Mouse (Mus musculus) left cerebral cortex, adult 8-10 months (tissue): ENCODE measurements around the gene Xrcc1. TPM values are rescaled to one million over a fixed set of nuclear protein-coding genes. Genes with fewer than 3 reads are reported as not detected.
A peak's percentile ranks its signal among the peaks of the same experiment; 100 is the strongest.

ENCODE experiments used
- DNase-seq, 2 experiments: peaks; one replicate each; pipeline ENCODE4 v3.0.0; 2022; ENCODE audit warnings: low spot score in 2 of 2
- total RNA-seq, 4 experiments: library from RNA; stranded (reverse); gene quantifications; 2 replicates each; pipeline ENCODE4 v1.2.4; 2022

Xrcc1 gene
- total RNA-seq, 4 experiments from 2014 or later = 37.2 to 39.8 (median 38.5) TPM

DNA sequence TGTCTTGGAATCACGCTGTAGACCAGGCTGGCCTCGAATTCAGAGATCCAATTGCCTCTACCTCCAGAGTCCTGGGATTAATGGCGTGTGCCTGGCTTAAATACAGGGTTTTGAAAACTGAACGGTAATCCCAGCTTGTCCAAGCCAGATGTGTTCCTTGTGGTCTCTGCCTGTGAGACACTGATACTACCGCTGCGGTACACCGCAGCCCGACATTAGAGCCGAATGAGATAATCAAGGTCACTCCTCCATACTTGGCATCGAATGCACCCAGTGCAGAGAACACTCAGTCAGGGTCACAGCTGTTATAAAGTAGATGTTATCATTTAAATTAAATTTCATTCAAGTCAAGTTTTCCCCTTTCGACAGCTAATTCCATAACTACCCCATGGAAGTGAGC, 17.2 kb upstream of the Xrcc1 start:
- no peak for DNase-seq

DNA sequence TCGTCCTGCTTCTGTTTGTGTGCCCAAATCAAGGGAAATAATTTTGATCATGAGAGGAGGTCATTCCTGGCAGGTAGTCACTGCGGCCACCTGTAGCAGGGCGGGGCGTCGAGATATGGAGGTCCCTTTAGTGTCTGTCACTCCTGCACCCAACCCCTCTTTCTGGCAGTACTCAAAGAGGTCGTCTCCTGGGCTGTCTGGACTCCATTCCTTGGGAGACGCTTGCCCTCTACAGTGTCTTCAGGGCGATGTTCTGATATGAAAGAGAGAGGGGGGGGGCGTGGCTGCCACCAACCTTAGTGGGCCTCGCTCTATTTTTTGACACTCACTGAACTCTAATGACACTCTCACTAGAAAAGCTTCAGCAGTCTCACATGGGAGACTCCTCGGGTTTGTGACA, 16.5 kb upstream of the Xrcc1 start:
- no peak for DNase-seq

DNA sequence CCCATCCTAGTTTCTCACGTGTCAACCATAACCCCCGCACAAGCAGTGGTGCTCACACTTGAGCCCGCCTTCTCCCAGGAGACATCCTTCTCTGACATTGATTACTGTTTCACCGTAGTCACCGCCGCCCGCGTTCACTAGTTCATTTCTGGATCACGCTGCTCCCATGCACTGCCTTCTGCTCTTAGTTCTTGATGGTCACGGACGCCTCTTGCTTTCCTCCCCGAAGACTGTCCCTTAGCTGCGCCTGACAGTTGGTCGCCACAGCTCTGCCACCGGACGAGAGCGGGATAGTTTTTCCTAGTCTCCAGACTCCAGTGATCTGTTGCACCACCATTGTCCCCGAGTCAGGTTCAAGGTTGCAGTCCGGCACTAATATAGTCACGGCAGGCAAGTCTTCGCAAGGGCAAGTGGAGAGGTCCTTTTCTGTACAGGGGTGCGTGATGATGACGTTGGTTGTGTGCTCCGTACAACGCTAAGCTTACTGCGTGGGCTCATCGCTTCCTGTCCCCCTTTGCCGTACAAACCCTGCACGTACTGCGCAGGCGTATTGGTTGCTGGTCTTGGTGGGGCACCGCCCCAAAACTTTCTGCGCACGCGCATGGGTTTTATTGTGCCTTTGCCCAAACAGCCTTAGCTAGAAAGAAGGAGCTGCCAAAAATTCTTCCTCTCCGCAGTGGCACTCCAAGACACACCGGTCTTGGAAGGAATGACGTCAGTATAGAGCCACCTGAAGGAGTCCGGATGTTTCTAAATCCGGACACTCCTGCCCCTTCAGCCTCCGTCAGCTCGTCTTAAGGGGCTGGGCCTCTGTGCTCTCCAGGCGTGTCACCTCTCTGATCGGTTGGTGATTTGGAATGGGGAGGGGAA, 15.8 kb upstream of the Xrcc1 start, which contains the start of gene Irgq:
TSS of gene Irgq (plus strand) at position 628 of the 870 bp plus-strand sequence.
- peak; percentile 98 to 99 for DNase-seq

DNA sequence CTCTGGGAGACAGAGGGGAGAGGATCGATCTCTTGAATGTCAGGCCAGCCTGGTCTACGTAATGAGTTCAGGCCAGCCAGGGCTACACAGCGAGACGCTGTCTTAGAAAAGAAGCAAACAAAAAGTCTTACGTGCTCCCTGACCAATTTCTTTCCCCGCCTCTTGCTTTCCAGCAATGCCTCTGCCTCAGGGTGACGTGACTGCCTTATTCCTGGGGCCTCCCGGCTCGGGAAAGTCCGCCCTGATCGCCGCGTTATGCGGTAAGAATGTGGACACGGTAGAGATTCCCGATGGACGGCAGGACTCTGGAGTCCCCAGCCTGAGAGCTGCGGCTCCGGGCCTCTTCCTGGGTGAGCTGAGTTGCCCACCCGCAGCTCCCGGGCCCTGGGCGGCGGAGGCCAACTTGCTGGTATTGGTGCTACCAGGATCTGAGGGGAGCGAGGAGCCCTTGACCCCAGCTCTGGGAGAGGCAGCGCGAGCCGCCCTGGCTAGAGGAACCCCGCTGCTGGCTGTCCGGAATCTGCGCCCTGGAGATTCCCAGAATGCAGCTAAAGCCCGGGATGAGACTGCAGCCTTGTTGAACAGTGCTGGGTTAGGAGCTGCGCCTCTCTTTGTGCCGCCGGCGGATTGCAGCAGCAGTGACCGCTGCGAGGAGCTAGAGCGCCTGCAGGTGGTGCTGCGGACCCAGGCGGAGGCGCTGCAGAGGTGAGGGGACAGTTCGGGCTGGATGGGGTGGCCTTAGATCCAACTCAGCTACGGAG, 14.7 kb upstream of the Xrcc1 start:
- DNase-seq = peak; percentile 51 to 62

DNA sequence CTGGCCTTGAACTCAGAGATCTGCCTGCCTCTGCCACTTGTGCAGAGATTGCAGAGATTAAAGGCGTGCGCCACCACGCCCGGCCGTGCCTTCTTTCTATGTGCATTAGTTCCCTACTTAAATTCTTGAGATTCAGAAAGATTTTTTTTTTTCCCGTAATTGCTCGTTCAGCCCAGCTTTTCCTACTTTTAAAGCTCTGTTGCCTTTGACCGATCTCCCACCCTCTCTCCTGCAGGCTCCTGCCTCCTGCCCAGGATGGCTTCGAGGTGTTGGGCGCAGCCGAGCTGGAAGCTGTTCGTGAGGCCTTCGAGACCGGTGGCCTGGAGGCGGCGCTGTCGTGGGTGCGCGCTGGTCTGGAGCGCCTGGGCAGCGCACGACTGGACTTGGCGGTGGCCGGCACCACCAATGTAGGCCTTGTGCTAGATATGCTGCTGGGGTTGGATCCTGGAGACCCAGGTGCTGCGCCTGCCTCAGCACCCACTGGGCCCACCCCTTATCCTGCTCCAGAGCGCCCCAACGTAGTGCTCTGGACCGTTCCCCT, 13.0 kb upstream of the Xrcc1 start:
- no peak for DNase-seq

DNA sequence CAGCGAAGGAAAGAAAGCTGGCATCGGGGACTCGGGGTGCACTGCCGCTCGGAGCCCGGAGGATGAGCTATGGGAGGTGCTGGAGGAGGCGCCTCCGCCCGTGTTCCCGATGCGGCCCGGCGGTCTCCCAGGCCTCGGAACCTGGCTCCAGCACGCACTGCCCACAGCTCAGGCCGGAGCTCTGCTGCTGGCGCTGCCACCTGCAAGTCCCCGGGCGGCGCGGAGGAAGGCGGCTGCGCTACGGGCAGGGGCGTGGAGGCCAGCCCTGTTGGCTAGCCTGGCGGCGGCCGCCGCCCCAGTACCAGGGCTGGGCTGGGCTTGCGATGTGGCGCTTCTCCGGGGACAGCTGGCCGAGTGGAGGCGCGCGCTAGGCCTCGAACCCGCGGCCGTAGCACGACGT, 12.3 kb upstream of the Xrcc1 start:
- no peak for DNase-seq

DNA sequence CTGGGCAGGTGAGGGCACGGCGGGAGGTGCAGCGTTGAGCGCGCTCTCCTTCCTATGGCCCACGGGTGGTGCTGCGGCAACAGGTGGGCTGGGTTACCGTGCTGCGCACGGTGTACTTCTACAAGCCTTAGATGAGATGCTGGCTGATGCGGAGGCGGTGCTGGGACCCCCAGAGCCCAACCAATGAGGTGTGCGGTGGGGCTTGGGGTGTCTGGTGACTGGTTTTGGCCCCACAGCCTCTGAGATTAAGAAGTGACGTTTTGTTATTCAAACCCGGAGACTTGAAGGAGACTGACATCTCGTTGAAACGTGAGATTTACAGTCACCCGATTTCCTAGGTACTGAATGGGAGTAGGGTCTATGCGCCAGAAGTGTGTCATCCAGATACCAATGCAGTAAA, 11.8 kb upstream of the Xrcc1 start:
- no peak for DNase-seq

DNA sequence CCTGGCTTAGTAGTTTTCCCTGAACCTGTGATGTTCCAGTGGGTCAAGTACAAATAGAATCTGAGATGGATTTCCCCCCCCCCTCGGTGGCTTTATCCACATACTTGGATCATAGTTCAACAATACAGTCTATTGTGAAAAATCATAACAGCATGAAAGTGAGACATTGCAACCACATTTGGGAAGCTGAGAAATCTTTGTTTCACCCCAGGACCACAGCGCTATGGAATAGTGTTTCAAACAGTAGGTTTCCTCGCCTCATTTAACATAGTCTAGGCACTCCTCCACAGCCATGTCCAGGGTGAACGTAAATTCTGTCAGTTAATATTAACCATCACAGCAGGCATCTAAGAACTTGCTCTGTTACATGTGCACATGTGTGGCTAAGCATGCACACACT, 9.0 kb upstream of the Xrcc1 start:
- no peak for DNase-seq

DNA sequence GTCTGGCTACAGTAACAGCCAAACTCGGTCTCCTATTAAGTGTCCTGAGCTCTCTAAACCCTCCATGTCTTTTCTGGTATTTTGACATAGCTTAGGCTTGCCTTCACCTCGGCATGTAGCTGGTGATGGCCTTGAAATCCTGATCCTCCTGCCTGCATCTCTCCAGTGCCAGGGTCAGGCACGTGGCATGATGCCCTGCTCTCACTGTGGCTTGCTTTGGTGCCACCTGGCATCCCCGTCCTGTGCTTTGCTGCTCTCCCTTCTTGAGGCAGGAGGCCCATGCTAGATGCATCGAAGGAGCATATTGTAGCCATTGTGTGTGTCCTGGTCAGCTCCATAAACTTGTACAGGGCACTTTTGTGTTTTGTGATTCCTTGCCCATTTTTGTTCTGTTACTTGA, 8.5 kb upstream of the Xrcc1 start:
- DNase-seq = no peak

DNA sequence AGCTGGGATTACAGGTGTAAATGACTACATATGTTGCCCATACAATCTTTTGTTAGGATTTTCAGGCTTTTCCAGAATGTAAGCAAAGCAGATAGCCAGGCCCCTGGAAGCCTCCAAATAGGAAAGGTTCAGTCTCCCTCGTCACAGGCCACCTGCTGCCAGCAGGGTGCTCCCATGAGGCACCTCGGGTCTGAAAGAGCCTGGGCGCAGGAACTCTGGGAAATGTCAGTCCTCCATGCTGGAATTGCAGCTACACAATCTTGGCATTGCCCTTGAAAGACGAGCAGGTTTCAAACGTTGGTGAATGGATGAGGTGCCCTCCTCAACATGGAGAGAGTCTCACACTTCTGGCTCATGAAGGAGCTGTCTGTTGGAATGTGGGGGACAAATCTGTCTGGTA, 7.9 kb upstream of the Xrcc1 start:
- no peak for DNase-seq

DNA sequence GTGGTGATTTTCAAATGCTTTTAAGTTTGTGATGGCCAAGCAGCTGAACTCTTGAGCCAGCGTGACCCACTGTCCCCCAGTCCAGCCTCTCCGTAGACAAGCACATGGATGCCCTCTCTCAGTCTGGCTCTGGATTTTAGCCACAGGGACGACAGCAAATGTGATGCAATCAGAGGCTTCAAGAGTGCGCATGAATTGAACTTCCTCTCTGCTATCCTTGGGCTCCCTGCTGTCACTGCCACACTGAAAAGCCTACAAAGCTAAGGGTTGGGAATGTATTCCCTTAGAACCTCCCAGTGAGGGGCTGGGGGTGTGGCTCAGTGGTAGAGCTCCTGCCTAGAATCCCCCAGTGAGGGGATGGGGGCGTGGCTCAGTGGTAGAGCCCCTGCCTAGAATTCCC, 7.4 kb upstream of the Xrcc1 start:
- no peak for DNase-seq

DNA sequence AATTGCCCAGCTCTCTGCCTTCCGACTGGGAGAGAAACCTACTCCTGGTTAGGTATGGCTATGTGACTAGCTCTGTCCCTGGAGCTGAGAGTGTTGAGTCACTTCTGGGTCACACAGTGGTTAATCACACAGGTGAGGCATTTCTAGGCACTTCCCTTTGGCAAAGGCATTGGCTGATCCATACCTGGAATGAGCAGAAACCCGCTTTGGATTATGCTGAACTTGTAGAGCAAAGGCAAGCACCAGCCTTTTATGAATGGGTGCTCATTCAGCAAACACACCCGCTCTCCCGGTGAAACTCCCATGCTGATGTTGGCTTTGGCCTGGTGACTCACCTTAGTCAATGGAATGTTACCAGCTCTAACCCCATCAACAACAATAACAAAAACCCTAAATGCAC, 6.4 kb upstream of the Xrcc1 start:
- DNase-seq = no peak

DNA sequence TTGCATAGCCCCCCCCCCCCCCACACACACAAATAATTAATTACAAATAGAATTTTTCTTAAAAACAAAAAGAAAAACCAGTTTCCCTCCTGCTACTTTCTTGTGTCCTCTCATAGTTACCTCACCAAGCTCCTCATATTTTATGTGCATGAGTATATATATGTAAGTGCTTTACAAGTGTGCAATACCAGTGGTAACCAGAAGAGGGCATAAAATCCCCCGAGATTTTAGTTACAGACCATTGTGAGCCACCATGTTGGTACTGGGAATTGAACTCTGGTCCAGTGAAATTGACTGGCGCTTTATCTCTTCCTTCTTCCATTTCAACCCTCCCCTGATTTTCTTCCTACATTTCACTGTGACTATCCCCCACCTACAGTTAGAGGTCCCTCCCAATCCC, 1.6 kb upstream of the Xrcc1 start:
- DNase-seq = no peak

DNA sequence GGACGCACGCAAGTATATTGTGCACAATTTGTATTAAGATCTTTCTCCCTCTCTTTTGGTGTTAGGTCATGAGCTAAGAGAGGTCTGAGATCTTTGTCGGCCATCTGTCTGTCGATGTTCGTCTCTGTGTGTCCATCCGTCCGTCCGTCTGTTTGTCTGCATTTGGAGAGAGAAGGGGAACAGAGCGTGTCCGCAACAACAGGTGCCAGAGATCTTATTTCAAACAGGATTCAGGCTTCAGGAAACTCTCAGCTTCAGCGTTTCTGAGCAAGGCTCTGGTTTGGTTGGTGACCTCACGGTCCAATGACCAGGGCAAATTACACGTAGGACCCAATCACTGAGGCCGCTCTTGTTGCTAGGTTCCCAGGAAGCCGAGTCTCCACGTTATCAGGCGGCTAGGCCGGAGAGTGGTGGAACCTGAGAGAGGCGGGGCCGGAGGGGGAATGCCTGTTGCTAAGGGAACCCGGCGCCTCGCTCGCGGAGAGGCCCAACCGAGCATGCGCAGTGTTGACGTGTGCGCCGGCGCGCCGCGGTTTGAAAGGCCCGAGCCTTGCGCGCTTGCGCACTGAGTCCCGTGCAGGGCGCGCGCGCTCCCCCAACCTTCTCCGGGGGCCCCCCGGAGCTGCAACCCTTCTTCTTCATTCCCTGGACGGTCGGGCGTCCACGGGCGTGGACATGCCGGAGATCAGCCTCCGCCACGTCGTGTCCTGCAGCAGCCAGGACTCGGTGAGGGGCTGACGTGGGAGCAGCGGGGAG, 723 bp downstream of the Xrcc1 start:
- DNase-seq = peak; percentile 87 to 99

DNA sequence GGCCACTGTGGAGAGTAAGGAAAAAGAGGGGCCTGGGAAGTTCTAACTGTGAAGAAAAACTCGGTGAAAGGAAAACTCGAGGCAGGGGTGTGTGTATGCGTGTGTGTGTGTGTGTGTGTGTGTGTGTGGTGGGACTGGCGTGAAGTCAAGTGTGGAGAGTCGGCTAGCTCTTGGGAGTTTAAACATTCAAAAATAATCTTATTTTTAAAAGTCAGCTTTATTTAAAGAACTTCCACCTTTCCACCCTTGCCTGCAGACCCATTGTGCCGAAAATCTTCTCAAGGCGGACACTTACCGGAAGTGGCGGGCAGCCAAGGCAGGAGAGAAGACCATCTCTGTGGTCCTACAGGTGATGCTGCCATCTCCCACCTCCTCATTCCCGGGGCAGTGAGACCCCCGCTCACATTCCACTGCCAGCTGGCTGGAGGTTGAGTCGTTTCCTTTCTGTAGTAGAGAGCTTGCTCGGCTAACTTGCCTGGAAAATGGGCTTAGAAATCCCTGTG, 1.5 kb downstream of the Xrcc1 start:
- DNase-seq = no peak

DNA sequence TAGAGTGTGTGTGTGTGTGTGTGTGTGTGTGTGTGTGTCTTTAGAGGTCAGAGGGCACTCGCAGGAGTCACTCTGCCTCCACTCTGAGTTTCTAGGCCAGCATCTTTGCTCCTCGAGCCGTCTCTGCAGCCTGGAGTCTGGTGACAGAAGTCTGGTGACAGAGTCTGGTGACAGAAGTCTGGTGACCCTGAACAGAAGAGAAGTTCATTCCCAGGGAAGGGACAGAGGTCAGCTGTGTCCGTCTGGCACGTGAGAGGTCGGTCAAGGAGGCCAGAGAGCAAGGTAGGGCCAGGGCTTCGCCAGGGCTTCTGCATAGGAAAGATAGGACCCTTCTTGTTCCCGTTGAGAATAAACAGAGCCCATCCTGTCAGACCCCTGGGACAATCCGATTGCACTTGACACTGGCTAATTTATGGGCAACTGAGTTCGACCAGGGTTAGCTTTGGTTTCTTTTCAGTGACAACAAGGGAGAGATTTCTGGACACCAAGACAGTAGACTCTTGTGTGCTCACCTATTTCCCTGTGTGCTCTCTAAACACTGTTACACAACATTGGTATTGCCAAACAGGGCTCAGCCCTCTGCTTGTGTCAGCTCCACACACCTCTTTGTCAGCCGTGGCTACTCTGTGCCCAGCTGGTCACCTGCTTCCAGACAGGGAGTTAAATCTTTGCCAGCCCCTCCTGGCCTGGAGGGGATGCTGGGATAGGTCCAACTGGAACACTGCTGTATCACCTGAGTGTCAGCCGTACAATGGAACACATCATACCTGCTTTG, 6.1 kb downstream of the Xrcc1 start:
- no peak for DNase-seq

DNA sequence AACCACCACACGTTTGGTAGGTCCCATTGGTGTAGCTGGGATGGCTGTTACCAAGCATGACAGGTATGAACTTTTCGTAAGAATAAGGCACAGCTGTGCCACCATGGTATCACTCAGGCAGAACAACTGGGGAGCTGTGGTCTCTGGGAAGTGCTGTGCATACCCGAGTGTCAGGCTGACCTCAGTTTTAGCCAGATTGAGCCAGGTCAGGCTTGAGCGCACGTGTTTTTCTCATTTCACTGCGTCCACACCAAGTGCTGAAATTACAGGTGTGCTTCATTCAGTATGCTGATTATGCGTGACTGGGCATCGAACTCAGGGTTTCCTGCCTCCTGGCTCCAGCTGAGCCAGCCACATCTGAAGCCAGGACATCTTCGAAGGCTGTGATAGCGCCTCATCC, 9.7 kb downstream of the Xrcc1 start:
- DNase-seq = no peak

DNA sequence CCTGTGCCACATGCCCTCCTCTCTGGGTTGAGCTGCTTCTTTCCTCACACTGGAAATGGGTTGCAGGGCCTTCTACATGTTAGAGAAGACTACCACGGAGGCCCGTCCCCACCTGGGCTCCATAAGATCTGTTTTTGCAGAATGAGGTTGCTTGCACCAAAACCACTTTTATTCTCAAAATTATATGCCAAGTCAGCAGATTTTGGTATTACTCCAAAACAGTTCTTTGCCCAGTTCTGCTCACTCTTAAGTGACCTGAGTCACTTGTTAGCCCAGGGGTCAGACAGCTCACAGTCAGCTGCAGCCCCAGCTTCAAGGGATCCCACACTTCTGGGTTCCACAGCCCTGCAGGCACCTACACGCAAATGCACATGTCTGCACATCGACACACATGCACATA, 15.4 kb downstream of the Xrcc1 start:
- no peak for DNase-seq

DNA sequence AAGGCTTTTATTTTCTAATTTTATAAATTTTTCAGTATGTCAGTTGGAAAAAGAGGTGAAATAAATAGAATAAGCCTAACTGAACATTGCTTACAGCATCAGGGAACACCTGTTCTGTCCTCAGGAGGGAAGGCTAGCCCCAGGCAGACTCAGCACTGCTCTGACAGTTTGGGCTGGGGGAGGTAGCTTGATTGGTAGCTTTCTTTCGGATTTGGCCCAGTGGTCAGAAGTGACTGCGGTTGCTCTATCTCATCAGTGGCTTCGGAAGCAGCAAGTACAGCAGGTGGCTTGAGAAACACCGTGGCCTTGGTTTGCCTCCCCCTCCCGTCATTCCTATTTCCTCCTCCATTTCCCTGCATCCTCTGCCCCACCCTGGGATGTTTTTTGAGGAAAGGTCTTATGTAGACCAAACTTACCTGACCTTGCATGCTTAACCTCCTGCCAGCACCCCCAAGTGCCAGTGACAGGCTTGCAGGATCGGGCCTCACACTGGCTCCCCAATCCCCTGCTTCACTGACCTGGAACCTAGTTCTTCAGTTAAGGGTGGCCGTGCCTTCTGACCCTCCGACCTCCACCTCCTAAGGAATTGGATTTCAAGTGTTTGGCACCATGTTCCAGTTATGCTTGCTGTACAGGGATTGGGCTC, 17.2 kb downstream of the Xrcc1 start:
- DNase-seq = no peak

DNA sequence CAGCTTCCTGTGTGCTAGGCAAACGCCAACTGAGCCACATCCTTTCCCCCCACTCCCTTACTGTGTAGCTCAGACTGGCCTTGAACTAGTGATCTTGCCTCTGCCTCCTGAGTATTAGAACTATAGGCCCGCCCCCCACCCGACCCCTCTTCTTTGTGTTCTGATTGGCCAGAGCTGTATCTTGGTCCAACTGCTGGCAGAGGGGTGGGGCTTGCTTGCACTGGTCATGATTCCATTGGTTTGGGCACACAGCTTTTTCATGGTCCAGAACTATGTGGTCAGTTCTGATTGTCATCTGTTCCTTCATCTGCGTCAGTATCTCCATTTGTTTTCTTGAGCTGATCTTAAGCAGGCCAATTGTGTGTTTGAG, 17.7 kb downstream of the Xrcc1 start:
- DNase-seq = no peak
